Mouse (Mus musculus) midbrain, embryonic 13.5 days (tissue): Measurements from ENCODE around the gene Snx21. TPM values are rescaled to one million over a fixed set of nuclear protein-coding genes. Genes with fewer than 3 reads are reported as not detected.

Experiments
- ATAC-seq: fragments of 200-750 bp; cut with Nextera tagmentation; 2 replicates; pipeline ENCODE4 v1.8.0; 2017; ENCODE audit warnings: mild to moderate bottlenecking, moderate TSS enrichment, moderate library complexity
- H3K27ac ChIP-seq: fragments of 300-500 bp; sonication (generic); 2 replicates; pipeline ENCODE4 v1.5.1; 2015; ENCODE audit warnings: inconsistent platforms, mild to moderate bottlenecking, moderate library complexity
- H3K27me3 ChIP-seq: fragments of 300-500 bp; sonication (generic); 2 replicates; pipeline ENCODE4 v1.6.1; 2015; ENCODE audit warnings: mild to moderate bottlenecking, inconsistent platforms
- H3K36me3 ChIP-seq: fragments of 300-500 bp; sonication (generic); 2 replicates; pipeline ENCODE4 v1.6.1; 2015; ENCODE audit warnings: mild to moderate bottlenecking, inconsistent platforms
- H3K4me1 ChIP-seq: fragments of 300-500 bp; sonication (generic); replicated peaks from 2 replicates; pipeline ENCODE4 v1.6.1; 2015; ENCODE audit warnings: inconsistent platforms
- H3K4me2 ChIP-seq: fragments of 300-500 bp; sonication (generic); replicated peaks from 2 replicates; pipeline ENCODE4 v1.6.1; 2015; ENCODE audit warnings: moderate library complexity, mild to moderate bottlenecking, inconsistent platforms
- H3K4me3 ChIP-seq: fragments of 300-500 bp; sonication (generic); replicated peaks from 2 replicates; pipeline ENCODE4 v1.5.1; 2015; ENCODE audit warnings: mild to moderate bottlenecking, inconsistent platforms
- H3K9ac ChIP-seq: fragments of 300-500 bp; sonication (generic); replicated peaks from 2 replicates; pipeline ENCODE4 v1.6.1; 2015; ENCODE audit warnings: mild to moderate bottlenecking, inconsistent platforms
- H3K9me3 ChIP-seq: fragments of 300-500 bp; sonication (generic); 2 replicates; pipeline ENCODE4 v1.6.1; 2016; ENCODE audit warnings: mild to moderate bottlenecking, inconsistent platforms
- WGBS: fragments of 180-500 bp; shearing (Covaris S2); methylation state at CpG from one replicate; pipeline ENCODE4 v1.1.7; 2015; 5-methylcytosine and 5-hydroxymethylcytosine counted together
- polyA plus RNA-seq: library from polyadenylated mRNA; unstranded; fragments of >200 nt; fragmentation: Nextera tagmentation; extraction: Ambion mirVana; gene quantifications from 2 replicates; pipeline ENCODE4 v1.2.1, GENCODE M21; 2015

Snx21 gene
- polyA plus RNA-seq, 1 experiment from 2014 or later = 17.2 TPM

DNA sequence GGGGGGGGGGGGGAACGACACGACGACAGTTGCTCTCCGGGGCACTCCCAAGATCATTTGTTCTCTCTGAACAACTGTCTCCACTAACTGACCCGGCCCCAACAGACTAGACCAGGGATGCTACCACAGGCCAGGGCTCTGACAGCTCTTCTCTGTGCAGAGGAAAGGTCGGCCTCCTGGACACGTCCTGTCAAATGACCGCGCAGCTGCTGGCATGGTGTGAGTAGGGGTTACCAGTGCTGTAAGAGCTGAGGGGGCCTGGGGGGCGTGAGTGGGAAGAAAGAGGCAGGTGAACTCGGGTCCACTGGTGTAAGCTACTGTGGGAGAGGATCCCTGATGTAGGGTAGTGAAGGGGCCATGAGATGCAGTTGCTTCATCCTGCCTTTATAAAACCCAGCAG, 27.8 kb upstream of the Snx21 start:
- Histone ChIP-seq H3K4me1 (no peaks in the 10 kb centered on the region), H3K4me3 (no peak overlapping the region), H3K27ac (no peak overlapping the region), H3K9ac (no peak overlapping the region), H3K9me3 (no peaks in the 10 kb centered on the region), H3K36me3 (peaks cover 99% of the 10 kb centered on the region), H3K27me3 (no peaks in the 10 kb centered on the region), H3K4me2 (no peak overlapping the region)
- no peak for ATAC-seq
- WGBS = 92% methylated on average over 11 of the region's 11 CpGs

DNA sequence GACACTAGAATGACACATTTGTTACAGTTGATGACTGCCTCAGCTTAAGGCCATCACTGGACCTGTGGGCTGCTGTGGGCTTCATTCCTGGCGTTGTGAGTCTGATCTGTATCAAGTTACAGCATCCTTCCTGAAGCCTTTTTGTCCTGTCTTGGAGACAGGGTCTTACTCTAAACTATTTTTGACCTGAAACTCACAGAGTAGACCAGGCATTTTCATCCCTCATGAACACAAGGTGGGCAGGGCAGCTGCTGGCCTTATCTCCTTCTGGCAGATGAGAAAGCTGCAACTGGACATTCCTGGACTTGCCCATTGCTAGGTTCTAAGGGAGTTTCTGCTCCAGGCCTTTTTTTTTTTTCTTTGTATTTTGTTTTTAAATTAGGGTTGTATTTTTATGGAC, 26.9 kb upstream of the Snx21 start:
- no peak overlapping the region for H3K4me2 ChIP-seq
- no peak overlapping the region for H3K4me3 ChIP-seq
- ATAC-seq = no peak
- H3K27ac ChIP-seq = no peak overlapping the region
- H3K9ac ChIP-seq = no peak overlapping the region
- H3K4me1 ChIP-seq = no peaks in the 10 kb centered on the region
- peaks cover 99% of the 10 kb centered on the region for H3K36me3 ChIP-seq
- 70% methylated on average over 1 of the region's 1 CpGs for WGBS
- no peaks in the 10 kb centered on the region for H3K9me3 ChIP-seq
- H3K27me3 ChIP-seq = no peaks in the 10 kb centered on the region

DNA sequence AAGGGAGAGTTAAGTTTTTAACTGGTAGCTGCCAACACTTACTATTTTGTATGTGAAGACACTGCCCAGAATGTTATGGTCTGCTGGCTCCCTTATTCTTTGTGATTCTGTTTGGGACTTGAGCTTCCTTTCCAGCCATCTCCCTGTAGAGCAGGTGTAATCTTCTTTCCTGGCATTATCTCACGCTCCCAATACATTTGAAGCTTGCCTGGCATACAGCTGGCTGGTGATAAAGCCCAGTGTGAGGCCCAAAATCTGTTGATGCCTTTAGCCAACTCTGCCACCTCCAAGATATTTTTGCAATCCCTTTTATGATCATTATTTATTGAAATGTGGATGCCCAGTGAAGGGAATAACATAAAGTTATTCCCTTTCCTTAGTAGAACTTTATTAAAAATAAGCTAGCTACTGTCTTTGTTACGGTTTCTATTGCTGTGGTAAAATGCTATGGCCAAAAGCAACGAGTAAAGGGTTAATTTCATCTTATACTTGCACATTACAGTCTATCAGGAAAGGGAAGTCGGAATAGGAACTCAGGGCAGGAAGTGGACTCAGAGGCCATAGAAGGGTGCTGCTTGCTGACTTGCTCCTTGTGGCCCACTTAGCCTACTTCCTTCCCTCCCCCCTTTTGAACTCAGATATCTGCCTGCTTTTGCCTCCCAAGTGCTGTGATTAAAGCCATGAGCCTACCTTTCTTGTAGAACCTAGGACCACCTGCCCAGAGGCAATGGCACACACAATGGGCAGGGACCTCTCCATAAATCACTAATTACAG, 25.4 kb upstream of the Snx21 start:
- Histone ChIP-seq H3K27ac (no peak overlapping the region), H3K9ac (no peak overlapping the region), H3K27me3 (no peaks in the 10 kb centered on the region), H3K4me3 (no peak overlapping the region), H3K4me1 (no peaks in the 10 kb centered on the region), H3K4me2 (no peak overlapping the region), H3K36me3 (peaks cover 91% of the 10 kb centered on the region), H3K9me3 (no peaks in the 10 kb centered on the region)
- WGBS = 92% methylated on average over 4 of the region's 4 CpGs
- ATAC-seq = no peak

DNA sequence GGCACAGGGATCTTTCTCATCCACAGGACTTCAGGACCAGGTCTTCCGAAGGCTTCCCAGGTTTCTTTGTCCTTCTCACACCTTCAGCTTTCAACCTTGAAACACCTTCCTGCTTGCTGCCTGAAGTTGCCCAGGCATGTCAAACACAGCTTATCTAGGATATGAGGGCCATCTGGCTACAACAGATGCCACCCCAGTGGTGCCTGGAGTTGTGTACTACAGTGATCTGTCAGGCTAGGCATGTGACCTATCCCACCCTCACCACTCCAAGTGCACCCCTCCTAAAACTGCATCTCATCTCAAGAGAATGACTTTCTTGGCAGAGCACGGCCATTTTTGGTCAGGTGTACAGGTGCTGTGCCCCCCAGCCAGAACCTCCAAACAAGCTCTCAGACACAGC, 24.1 kb upstream of the Snx21 start:
- H3K9ac ChIP-seq = no peak overlapping the region
- H3K4me1 ChIP-seq = no peaks in the 10 kb centered on the region
- H3K4me2 ChIP-seq = no peak overlapping the region
- no peaks in the 10 kb centered on the region for H3K9me3 ChIP-seq
- H3K4me3 ChIP-seq = no peak overlapping the region
- WGBS = 100% methylated on average over 2 of the region's 2 CpGs
- ATAC-seq = no peak
- peaks cover 91% of the 10 kb centered on the region for H3K36me3 ChIP-seq
- H3K27ac ChIP-seq = no peak overlapping the region
- H3K27me3 ChIP-seq = no peaks in the 10 kb centered on the region

DNA sequence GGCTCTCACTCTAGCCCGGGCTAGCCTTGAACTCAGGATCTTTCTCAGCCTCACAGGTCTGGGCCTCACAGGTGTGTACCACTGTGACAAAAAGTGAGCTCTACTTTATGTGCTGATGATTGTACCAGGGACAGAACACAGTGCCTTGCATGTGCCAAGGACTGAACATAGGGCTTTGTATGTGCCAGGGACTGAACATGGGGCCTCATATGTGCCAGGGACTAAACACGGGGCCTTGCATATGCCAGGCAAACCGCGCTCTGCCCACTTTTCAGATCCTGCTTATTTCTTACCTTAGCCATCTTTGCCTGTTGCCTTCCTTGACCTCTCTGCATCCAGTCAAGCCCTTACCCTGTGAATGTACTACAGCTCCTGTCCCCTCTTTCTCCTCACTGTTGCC, 23.7 kb upstream of the Snx21 start:
- ATAC-seq = no peak
- no peaks in the 10 kb centered on the region for H3K27me3 ChIP-seq
- H3K9me3 ChIP-seq = no peaks in the 10 kb centered on the region
- H3K4me1 ChIP-seq = no peaks in the 10 kb centered on the region
- no peak overlapping the region for H3K9ac ChIP-seq
- no peak overlapping the region for H3K4me2 ChIP-seq
- H3K4me3 ChIP-seq = no peak overlapping the region
- no peak overlapping the region for H3K27ac ChIP-seq
- 98% methylated on average over 4 of the region's 4 CpGs for WGBS
- H3K36me3 ChIP-seq = peaks cover 91% of the 10 kb centered on the region

DNA sequence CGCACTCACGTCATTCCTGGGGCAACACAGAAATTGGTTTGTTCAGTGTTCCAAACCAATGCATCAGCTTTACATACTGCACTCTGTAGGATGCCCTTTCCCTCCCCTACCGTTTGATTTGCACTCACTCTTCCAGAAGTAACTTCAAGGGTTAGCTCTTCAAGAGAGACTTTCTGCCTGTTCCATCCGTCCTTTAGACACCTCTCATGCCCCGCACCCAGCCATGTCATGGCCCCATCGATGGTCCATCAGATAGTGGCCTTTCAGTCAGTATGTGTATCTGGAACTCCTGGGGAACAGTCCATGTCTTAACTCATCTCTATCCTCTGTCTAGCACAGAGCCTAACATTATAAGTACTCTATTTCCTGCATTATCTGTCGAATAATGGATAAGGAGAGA, 23.0 kb upstream of the Snx21 start:
- no peak for ATAC-seq

DNA sequence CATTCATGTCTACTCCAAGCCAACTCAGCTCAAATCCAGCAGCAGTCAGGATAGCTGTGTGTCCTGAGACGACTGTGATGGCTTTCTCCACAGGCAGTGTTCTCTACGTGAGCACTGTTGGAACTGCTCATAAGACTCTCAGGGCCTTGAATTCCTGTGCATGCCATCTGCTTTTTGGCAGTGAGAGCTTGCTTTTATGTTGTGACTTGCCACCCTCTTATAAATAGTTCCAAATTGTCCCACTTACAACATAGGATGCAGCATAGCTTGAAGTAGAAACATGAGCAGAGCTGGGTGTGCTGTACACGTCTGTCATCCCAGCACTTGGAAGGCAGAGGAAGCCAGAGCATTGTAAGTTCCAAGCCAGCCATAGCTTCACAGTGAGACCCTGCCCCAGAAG, 19.8 kb upstream of the Snx21 start:
- H3K4me3 ChIP-seq = no peak overlapping the region
- H3K36me3 ChIP-seq = peaks cover 68% of the 10 kb centered on the region
- peaks cover 11% of the 10 kb centered on the region for H3K4me1 ChIP-seq
- WGBS = 90% methylated on average over 3 of the region's 3 CpGs
- H3K27me3 ChIP-seq = no peaks in the 10 kb centered on the region
- no peak overlapping the region for H3K4me2 ChIP-seq
- no peak for ATAC-seq
- H3K9ac ChIP-seq = no peak overlapping the region
- H3K27ac ChIP-seq = no peak overlapping the region
- H3K9me3 ChIP-seq = no peaks in the 10 kb centered on the region

More for the DNA sequence above, 23.0 kb upstream of the Snx21 start:
- no peaks in the 10 kb centered on the region for H3K27me3 ChIP-seq
- no peak overlapping the region for H3K4me2 ChIP-seq
- H3K9me3 ChIP-seq = no peaks in the 10 kb centered on the region
- no peak overlapping the region for H3K27ac ChIP-seq
- H3K36me3 ChIP-seq = peaks cover 91% of the 10 kb centered on the region
- H3K4me1 ChIP-seq = no peaks in the 10 kb centered on the region
- no peak overlapping the region for H3K9ac ChIP-seq
- no peak overlapping the region for H3K4me3 ChIP-seq
- 87% methylated on average over 7 of the region's 7 CpGs for WGBS

DNA sequence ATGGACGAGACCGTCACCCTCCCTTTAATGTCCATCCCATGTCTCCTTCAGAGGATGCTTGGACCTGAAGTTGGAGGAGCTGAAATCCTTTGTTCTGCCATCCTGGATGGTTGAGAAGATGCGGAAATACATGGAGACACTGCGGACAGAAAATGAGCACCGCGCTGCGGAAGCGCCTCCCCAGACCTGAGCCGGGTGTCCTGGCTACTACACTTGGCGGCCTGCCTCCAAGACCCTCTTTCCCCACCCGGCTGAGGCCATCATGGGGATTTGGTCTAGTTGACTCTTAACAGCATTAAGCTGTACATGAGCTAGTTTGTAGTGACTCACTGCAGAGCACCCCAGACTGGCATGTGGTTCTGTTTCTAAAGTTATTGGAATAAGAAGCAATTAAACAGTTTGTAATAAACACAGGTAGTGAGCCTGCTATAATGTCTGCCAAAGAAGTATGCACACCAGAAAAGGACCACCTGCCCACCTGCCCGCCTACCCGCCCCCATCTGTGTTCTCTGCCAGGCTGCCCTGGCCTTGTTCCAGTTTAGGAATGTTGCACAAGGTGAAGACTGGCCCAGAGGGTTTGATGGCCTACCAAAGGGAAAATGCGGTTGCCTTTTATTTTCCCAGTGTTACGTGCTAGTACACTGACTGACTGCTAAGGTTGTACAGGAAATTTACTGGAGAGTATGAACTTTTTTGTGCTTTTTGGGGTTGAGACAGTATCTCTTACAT, 17.6 kb upstream of the Snx21 start:
- no peak overlapping the region for H3K27ac ChIP-seq
- ATAC-seq = no peak
- no peak overlapping the region for H3K4me3 ChIP-seq
- H3K9me3 ChIP-seq = no peaks in the 10 kb centered on the region
- H3K36me3 ChIP-seq = peaks cover 53% of the 10 kb centered on the region
- no peak overlapping the region for H3K9ac ChIP-seq
- no peaks in the 10 kb centered on the region for H3K27me3 ChIP-seq
- H3K4me2 ChIP-seq = no peak overlapping the region
- 96% methylated on average over 15 of the region's 15 CpGs for WGBS
- peaks cover 26% of the 10 kb centered on the region for H3K4me1 ChIP-seq

DNA sequence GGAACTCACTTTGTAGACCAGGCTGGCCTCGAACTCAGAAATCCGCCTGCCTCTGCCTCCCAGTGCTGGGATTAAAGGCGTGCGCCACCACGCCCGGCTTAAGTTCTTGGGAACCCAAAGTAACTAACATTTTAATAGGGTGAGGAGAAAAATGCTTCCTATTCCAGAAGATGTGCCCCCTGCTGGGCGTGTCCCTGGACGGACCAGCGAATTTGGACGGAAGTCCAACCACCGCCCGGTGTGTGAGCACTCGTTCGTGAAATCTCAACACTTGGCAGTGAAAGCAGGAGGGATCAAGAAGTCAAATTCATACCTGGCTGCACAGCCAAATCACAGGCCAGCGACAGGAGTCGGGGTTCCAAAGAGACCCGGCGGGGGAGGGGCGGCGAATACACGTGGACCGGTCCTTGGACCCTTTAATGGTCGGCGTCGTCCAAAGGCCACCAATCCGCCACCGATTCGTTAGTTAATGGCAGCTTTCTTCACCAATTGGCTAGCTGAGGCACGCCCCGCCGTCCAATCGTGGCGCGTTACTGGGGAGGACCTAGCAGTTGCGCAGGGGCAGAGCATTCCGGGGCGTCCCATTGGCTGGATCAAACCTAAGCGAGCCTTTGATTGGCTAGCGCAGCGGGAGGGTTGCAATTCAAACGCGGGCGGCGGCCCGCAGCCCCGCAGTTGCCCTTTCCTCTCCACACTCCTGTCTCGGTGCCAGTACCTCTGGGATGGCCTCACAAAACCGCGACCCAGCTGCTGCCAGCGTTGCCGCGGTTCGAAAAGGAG, 16.2 kb upstream of the Snx21 start, which contains the start of gene Ube2c:
Gene Ube2c (plus strand): TSS at position 641 of the 780 bp plus-strand sequence.
- 2% methylated on average over 53 of the region's 53 CpGs for WGBS
- Histone ChIP-seq H3K4me1 (peaks cover 26% of the 10 kb centered on the region), H3K4me3 (peak within 1 kb of the TSS; percentile 86), H3K4me2 (peak within 1 kb of the TSS; percentile 97), H3K9me3 (no peaks in the 10 kb centered on the region), H3K9ac (peak within 1 kb of the TSS; percentile 71), H3K27ac (no peak within 1 kb of the TSS), H3K27me3 (no peaks in the 10 kb centered on the region), H3K36me3 (peaks cover 46% of the 10 kb centered on the region)
- ATAC-seq = peak; percentile 100

DNA sequence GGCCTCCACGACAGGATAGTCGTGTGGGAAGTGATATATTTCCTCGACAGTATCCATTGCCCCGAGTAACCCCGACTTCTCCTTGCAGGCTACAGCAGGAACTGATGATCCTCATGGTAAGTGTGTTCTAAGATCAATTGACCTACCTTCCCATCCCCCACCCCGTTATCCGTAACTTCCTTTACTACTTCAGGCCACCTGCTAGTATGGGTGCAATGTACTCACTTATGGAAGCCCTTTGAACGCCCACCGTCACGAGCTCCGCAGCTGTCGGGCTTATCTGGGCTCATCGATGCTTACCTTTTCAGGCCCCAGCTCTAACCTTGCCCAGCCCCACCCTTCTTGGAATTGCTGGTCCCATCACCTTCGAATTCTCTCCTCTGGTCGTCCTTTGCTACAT, 15.3 kb upstream of the Snx21 start:
- Histone ChIP-seq H3K4me1 (peaks cover 26% of the 10 kb centered on the region), H3K4me2 (peak overlapping the region; percentile 97), H3K36me3 (peaks cover 39% of the 10 kb centered on the region), H3K27me3 (no peaks in the 10 kb centered on the region), H3K9me3 (no peaks in the 10 kb centered on the region), H3K4me3 (peak overlapping the region; percentile 86), H3K27ac (no peak overlapping the region), H3K9ac (peak overlapping the region; percentile 71)
- no peak for ATAC-seq
- WGBS = 4% methylated on average over 15 of the region's 15 CpGs

DNA sequence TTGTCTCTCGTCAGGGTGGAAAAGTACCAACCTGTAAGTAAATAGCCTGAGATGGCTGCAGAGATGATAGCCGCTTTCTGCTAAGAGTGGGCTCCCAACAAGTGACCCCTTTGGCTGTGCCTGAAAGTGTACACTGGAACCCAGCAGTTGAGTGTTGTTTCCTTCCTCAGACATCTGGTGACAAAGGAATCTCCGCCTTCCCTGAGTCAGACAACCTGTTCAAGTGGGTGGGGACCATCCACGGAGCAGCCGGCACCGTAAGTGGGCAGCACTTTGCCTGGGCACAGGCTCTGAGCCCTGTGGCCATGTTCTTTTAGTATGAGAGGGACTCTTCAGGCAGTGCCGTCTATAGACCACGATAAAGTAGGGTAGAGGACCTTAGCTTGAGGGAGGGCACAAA, 14.5 kb upstream of the Snx21 start:
- WGBS = 85% methylated on average over 8 of the region's 8 CpGs

More for the DNA sequence above, 14.5 kb upstream of the Snx21 start:
- Histone ChIP-seq H3K9me3 (no peaks in the 10 kb centered on the region), H3K27me3 (no peaks in the 10 kb centered on the region), H3K27ac (no peak overlapping the region), H3K36me3 (peaks cover 31% of the 10 kb centered on the region), H3K9ac (peak overlapping the region; percentile 71), H3K4me2 (peak overlapping the region; percentile 97), H3K4me1 (peaks cover 26% of the 10 kb centered on the region), H3K4me3 (peak overlapping the region; percentile 86)
- ATAC-seq = no peak
